Mouse (Mus musculus) splenic B cell, adult 2 months (primary cell): Measurements from ENCODE around the gene Gm5447.

Experiments
- DNase-seq: peaks from one replicate; pipeline ENCODE4 v3.0.0-alpha.2; 2011; ENCODE audit warnings: low read depth, low spot score
- H3K27me3 ChIP-seq: 2 replicates; pipeline ENCODE4 v1.6.1; 2012; ENCODE audit warnings: mild to moderate bottlenecking, low read length, moderate library complexity, mixed read lengths; ENCODE audit not compliant: control insufficient read depth, poor library complexity, insufficient read depth, severe bottlenecking
- H3K36me3 ChIP-seq: 2 replicates; pipeline ENCODE4 v1.6.1; 2012; ENCODE audit warnings: mild to moderate bottlenecking, low read length, moderate library complexity, mixed read lengths; ENCODE audit not compliant: control insufficient read depth, poor library complexity, insufficient read depth, severe bottlenecking

Gm5447 gene

DNA sequence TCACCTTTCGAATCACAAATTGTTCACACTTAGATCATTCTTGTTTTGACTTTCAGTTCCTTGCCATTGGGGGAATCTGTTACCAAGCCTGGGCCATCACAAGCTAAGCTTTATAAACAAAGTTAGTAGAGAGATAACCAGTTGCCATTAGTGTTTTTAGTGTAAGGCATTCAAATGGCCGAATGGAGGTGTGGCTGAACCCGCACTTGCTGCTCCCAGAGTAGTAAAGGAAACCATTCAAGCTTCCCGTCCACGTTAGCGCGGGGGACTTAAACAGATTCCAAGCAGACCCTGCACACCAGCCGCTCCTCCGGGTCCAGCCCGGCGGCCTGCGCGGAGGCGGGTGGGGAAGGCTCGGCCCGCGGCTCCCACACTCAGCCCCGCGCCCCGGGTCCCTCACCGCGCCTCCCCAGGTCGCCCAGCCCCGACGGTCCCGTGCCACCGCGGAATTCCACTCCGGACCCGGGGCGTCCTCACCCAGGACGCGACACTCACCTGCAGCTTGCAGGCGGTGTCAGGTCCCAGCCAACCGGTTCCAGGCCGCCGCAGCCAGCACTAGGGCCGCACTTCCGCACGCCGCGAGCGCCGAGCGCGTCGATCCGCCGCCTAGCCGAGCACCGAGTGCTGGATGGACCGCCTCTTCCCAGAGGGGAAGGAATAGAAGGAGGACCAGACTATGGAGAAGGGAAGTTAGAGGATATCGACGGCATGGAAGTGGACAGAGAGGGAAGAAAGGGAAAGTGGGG is at the start of gene Gm5447, which contains the start of gene Exoc2:
Gm5447 (plus strand) TSS at position 704 of the 746 bp plus-strand sequence.
Exoc2 (minus strand) TSS at position 593 of the 746 bp plus-strand sequence.
- DNase-seq = peak; percentile 81
- Histone ChIP-seq H3K36me3 (no peaks in the 10 kb centered on the region), H3K27me3 (no peaks in the 10 kb centered on the region)

DNA sequence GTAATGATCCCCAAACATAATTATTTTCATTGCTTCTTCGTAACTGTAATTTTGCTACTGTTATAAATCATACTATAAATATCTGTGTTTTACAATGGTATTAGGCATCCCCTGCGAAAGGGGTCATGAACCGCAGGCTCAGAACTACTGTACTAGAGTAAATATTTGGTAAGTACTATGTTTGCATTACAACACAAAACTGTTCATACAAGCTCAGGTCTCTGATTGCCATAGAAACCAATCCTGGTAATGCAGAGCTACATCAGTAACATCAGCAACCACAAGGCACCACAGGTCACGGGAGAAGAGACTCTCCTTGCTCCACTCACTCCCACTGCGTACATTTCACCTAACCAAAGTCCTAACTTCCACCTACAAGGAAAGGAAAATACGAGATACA is 49.7 kb upstream of the Gm5447 start:
- no peaks in the 10 kb centered on the region for H3K27me3 ChIP-seq
- peaks cover 4% of the 10 kb centered on the region; the same call in 1 of the 2 replicates for H3K36me3 ChIP-seq
- DNase-seq = no peak

DNA sequence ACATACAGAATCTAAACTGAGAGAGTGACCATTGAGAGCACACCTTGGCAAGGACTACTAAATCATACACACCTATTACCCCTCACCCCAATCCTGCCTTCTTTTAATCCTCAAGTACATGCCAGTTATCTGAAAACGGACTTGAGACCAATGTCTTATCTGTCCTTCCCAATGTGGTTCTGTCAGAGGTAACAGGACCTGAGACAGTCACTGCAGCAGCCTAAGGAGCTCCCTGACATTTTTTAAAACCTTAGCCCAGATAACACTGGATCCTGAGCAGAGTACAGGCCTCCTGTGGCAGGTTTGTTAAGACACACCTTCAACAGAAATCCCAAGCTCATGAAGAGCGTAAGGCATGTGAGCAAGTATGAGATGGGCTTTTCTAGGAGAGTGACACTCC is 44.9 kb upstream of the Gm5447 start:
- Histone ChIP-seq H3K36me3 (no peaks in the 10 kb centered on the region), H3K27me3 (no peaks in the 10 kb centered on the region)
- DNase-seq = no peak

DNA sequence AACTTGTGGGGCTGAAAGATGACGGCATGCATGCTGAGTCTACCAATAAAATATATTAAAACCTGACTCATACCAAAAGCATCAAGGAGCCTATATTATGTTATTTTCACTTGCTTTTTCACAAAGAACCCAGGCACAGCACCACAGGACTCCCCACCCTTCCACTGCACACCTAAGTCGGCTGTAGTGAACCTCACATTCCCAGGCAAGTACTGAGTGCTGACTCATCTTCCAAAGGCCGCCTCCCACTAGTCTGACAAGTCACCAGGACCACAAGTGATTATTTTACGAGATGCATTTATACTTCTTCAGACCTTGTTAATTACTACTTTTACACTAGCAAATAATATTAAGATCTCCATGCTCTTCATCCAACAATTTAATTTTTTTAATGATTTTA is 42.4 kb upstream of the Gm5447 start:
- H3K36me3 ChIP-seq = no peaks in the 10 kb centered on the region
- DNase-seq = no peak
- H3K27me3 ChIP-seq = no peaks in the 10 kb centered on the region

DNA sequence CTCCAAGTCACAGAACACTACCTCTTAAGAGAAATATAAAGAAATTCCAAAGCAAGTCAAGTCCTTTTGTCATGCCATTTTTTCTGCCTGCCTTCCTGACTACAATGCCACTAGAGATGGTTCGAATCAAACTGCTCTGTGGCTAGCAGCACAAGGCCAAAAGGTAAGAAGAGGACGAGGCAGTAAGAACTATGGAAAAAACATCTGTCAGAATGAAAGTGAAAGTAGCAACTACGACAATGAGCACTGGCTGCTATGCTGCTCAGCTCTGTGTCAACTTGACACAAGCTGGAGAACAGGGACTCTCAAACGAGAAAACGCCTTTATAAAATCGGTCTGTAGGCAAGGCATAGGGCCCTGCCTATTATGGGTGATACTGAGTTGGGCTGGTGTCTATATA is 41.0 kb upstream of the Gm5447 start:
- peak; percentile 58 for DNase-seq
- H3K36me3 ChIP-seq = no peaks in the 10 kb centered on the region
- H3K27me3 ChIP-seq = no peaks in the 10 kb centered on the region

DNA sequence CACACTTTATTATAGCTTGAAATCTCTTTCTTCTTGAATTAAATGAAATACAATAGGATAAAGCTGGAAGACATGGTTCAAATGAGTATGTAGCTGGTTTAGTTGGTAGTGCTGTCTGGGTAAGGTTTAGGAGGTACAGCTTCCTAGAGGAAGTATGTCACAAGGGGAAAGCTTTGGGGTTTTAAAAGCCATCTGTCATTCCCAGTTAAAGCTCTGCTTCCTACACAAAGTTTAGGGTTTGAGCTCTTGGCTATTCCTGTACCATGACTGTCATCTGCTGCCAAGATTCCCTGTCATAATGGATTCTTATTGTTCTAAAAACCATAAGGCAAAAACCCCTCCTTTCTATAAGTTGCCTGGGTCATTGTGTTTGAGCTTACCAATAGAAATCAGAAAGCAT is 28.2 kb upstream of the Gm5447 start:
- no peaks in the 10 kb centered on the region for H3K36me3 ChIP-seq
- DNase-seq = no peak
- no peaks in the 10 kb centered on the region for H3K27me3 ChIP-seq

DNA sequence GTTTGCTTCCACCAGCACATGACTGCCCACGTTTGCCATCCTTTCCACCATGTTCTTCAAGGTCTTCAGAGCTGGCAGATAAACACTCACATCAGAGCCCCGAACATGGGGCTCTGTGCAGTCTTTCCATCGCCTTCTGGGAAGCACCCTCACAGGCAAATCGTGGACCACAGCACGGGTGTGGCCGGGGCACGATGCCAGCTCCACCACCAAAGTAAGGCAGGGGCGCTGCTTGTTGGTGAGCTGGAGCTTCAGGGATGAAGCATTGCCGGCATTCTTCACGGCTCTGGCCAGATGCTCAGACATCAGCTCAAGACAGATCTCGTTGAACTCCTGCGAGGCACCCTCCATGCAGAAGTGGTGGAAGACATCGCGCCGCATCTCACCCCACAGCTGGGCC is 26.9 kb upstream of the Gm5447 start:
- H3K27me3 ChIP-seq = no peaks in the 10 kb centered on the region
- peak; percentile 28 for DNase-seq
- no peaks in the 10 kb centered on the region for H3K36me3 ChIP-seq

DNA sequence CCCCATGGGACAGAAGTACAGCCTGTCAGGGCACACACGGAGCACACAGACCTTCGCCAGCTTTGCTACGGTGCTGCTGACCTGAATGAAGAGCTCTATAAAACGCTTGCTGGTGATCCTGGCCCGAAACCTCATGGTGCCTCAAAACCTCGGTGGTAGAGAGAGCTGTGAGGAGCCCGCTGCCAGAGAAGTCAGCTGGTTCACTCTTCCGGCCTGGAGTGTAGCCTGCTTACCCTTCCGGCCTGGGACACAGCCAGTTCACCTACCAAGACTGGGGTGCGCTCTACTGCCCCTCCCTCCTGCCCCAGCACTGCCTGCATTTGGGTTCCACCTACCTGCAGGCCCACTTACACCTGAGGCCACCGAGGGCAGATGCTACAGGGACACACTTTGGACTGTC is 26.5 kb upstream of the Gm5447 start, which contains the start of gene Hus1b:
Hus1b (minus strand) TSS at position 220 of the 400 bp plus-strand sequence.
- Histone ChIP-seq H3K27me3 (no peaks in the 10 kb centered on the region), H3K36me3 (no peaks in the 10 kb centered on the region)
- no peak for DNase-seq

DNA sequence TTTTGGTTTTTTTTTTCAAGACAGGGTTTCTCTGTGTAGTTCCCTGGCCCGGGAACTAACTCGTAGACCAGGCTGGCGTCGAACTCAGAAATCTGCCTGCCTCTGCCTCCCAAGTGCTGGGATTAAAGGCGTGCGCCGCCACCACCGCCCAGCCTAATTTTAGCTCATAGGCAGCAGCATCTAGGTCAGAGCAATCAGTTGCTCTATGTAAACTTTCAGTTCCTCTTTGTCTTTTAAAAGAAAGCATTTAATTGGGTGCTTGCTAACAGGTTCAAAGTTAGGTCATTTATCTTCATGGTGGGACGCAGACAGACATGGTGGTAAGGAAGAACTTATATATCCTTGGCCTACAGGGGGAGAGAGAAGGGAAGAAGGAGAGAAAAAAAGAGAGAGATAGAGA is 24.8 kb upstream of the Gm5447 start:
- Histone ChIP-seq H3K27me3 (no peaks in the 10 kb centered on the region), H3K36me3 (no peaks in the 10 kb centered on the region)
- DNase-seq = peak; percentile 64

DNA sequence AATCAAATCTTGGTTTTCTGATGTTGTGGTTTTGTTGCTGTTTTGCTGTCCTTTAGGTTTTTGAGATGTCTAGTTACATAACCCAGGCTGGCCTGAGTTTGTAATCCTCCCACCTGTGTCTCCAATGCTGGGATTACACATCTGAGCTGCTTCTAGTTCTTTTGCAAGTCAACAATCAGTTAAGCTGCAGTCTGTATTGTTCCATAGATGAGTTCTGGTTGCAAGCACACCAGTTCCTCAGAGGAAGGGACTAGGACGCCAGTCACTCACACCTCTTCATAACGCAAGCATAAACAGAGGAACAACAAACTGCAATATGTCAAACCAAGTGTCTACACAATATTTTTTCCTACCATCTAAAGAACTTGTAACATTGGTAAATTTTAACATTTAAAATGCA is 22.0 kb upstream of the Gm5447 start:
- no peaks in the 10 kb centered on the region for H3K27me3 ChIP-seq
- no peak for DNase-seq
- no peaks in the 10 kb centered on the region for H3K36me3 ChIP-seq

DNA sequence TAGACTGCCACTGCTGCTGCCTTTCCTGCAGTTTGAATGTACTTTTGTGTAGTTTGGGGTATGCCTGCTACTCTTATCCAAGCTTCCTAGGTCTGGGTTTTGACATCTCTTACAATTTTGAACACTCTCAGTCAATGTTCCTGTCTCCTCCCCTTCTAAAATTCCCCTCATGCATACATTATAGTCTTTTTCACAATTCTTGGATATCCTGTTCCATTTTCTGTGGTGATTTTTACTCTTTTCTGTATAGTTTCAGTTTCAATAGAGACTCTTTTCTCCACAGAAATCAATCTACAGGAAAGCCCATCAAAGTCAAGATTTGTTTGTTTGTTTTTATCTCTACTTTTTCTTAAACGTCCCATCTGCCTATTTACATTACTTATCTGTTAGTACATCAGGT is 20.4 kb upstream of the Gm5447 start:
- no peak for DNase-seq
- H3K36me3 ChIP-seq = no peaks in the 10 kb centered on the region
- H3K27me3 ChIP-seq = no peaks in the 10 kb centered on the region

DNA sequence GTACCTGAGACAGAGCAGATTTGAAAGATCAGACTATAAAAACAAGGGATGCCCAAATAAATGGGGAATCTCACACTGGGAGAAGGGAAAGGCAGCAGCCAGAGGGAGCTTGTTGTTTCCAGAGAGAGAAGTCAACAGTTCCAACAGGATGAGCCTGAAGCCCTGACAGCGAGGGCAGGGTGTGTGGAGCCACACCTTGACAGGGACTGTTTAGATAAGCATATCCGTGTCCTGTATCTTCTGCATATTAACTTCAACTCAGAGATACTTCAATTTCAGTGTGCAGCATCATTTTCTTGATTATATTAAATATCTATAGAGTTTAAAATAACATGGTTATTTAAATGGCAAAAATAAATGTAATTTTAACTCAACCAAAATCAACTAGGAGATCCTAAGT is 13.3 kb upstream of the Gm5447 start:
- no peaks in the 10 kb centered on the region for H3K27me3 ChIP-seq
- no peak for DNase-seq
- no peaks in the 10 kb centered on the region for H3K36me3 ChIP-seq

DNA sequence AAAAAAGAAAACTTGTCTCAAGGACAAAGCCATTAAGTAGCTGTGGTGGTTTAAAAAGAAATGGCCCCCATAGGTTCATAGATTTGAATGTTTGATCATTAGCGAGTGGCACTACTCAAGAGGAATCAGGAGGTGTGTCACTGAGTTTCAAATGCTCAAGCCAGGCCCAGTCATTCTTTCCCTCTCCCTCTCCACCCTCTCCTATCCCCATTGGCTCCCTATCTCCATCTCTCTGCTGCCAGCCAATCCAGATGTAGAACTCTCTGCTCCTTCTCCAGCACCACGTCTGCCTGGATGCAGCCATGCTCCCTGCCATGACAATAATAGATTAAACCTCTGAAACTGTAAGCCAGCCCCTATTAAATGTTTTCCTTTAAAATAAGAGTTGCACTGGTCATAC is 12.1 kb upstream of the Gm5447 start:
- Histone ChIP-seq H3K36me3 (no peaks in the 10 kb centered on the region), H3K27me3 (no peaks in the 10 kb centered on the region)
- DNase-seq = no peak

DNA sequence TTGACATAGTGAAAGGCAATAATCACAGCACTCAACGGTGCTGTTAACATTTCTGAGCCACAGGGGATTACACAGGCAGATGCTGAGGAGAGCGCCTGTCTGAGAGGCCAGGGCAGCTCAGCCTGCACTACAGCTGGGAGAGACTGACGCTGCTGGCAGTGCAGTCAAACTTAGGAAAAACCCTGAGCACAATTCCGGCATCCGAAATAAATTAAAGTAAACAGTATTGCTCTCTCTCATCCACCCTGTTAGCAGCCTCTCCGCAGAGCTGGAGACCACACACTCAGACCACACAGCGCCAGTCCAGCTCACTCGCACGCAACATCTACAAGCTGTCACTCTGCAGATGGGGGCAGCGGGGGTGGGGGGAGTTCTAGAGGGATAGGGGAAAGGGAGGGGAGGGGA is 7.5 kb upstream of the Gm5447 start:
- Histone ChIP-seq H3K36me3 (no peaks in the 10 kb centered on the region), H3K27me3 (no peaks in the 10 kb centered on the region)
- no peak for DNase-seq

DNA sequence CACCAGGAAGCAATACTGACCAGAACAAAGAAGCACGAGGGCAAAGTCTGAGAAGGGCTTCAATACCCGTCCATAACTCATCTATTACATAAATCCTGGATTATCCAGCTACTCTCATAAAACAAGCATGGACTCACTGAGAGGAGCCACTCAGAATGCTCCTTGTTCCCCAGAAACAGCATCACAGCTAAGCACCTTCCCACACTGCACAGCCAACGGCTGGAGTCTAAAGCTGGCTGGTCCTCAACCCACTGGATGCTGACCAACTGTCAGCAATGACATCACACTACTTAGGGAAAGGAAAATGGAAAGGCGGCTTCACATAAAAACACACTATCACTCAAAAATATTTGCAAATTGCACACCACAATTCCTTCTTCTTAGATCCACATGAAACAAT is 5.7 kb upstream of the Gm5447 start:
- H3K36me3 ChIP-seq = no peaks in the 10 kb centered on the region
- H3K27me3 ChIP-seq = no peaks in the 10 kb centered on the region
- DNase-seq = no peak

DNA sequence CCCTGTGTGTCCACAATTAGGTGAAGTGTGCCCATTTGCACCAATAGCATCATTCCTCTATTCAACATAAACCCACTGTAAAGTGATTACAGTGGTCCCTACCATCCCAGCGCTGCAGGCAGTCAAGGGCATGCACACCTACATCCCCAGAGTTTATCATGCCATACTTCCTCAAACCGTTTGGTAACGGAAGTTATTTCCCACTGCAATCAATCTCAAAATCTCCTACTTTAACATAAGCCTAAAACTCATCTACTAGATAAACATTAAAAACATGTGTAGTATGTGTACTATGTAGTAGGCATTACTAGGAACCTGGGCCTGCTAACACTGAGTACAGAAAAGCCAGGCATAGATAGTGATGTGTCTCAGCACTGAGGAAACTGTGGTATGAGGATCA is 3.0 kb upstream of the Gm5447 start:
- no peak for DNase-seq
- Histone ChIP-seq H3K27me3 (no peaks in the 10 kb centered on the region), H3K36me3 (no peaks in the 10 kb centered on the region)
